Mouse (Mus musculus): Measurements from ENCODE around the gene Ifitm10. TPM values are rescaled to one million over a fixed set of nuclear protein-coding genes. Genes with fewer than 3 reads are reported as not detected.
"Not testable (repeated sequence)": the region's sequence is repeated elsewhere in the genome, so short reads cannot be mapped to it uniquely, and the experiment has no call there.

Gene Ifitm10
- total RNA-seq, 2 experiments from 2014 or later: 1.7 to 2.1 TPM

- intact Hi-C loops (cut with DNase I): loop anchor here (5.0 kb wide), 2 partner anchors 250 to 345 kb away; no protein-coding TSS in a partner anchor
- not testable (repeated sequence) for DNase-seq
Observed at GRCm38 (mm10) chr7:142332741-142333140, 40.8 kb downstream of the Ifitm10 start.

GRCm38 (mm10) chr7:142331281-142331680 is 42.3 kb downstream of the Ifitm10 start:
- DNase-seq: no peak
- intact Hi-C loops (cut with DNase I): loop anchor here (5.0 kb wide), 2 partner anchors 251 to 346 kb away; no protein-coding TSS in a partner anchor

GRCm38 (mm10) chr7:142330271-142330724 is 43.3 kb downstream of the Ifitm10 start:
- intact Hi-C loops (cut with DNase I): loop anchor here (5.0 kb wide), 2 partner anchors 252 to 347 kb away; no protein-coding TSS in a partner anchor
- DNase-seq: peak; percentile 78 to 80

GRCm38 (mm10) chr7:142328507-142328906 is 45.0 kb downstream of the Ifitm10 start:
- intact Hi-C loops (cut with DNase I): no loop called here
- DNase-seq: no peak

- no peak for DNase-seq
- intact Hi-C loops (cut with DNase I): no loop called here
Observed at GRCm38 (mm10) chr7:142326714-142327445, 46.7 kb downstream of the Ifitm10 start.

GRCm38 (mm10) chr7:142323396-142324117 is 50.0 kb downstream of the Ifitm10 start:
- intact Hi-C loops (cut with DNase I): no loop called here
- no peak for DNase-seq

GRCm38 (mm10) chr7:142322641-142323040 is 50.9 kb downstream of the Ifitm10 start:
- intact Hi-C loops (cut with DNase I): no loop called here
- DNase-seq: no peak

- intact Hi-C loops (cut with DNase I); DNase-seq: not testable (repeated sequence)
Observed at GRCm38 (mm10) chr7:142321637-142322306, 51.8 kb downstream of the Ifitm10 start.

- DNase-seq: no peak
- intact Hi-C loops (cut with DNase I): no loop called here
Observed at GRCm38 (mm10) chr7:142320906-142321305, 52.6 kb downstream of the Ifitm10 start.

GRCm38 (mm10) chr7:142319124-142319523 is 54.4 kb downstream of the Ifitm10 start:
- intact Hi-C loops (cut with DNase I): loop anchor here (5.0 kb wide), 2 partner anchors 118 to 183 kb away; no protein-coding TSS in a partner anchor
- DNase-seq: no peak

GRCm38 (mm10) chr7:142317216-142317615 is 56.3 kb downstream of the Ifitm10 start:
- no peak for DNase-seq
- intact Hi-C loops (cut with DNase I): loop anchor here (2.0 to 5.0 kb wide), 5 partner anchors 18 to 358 kb away; no protein-coding TSS in a partner anchor

GRCm38 (mm10) chr7:142316558-142316957 is 57.0 kb downstream of the Ifitm10 start:
- intact Hi-C loops (cut with DNase I): loop anchor here (2.0 to 5.0 kb wide), 5 partner anchors 18 to 358 kb away; no protein-coding TSS in a partner anchor
- peak; percentile 22 to 52 for DNase-seq

GRCm38 (mm10) chr7:142314600-142315285 is 58.8 kb downstream of the Ifitm10 start:
- no peak for DNase-seq
- intact Hi-C loops (cut with DNase I): loop anchor here (5.0 kb wide), 2 partner anchors 123 to 188 kb away; no protein-coding TSS in a partner anchor

GRCm38 (mm10) chr7:142303929-142304328 is 69.6 kb downstream of the Ifitm10 start:
- DNase-seq; intact Hi-C loops (cut with DNase I): not testable (repeated sequence)

GRCm38 (mm10) chr7:142303249-142303648 is 70.3 kb downstream of the Ifitm10 start, which contains the start of gene Krtap5-4:
Gene Krtap5-4, plus strand, starts transcription at chr7:142303549.
- intact Hi-C loops (cut with DNase I): no loop called here
- DNase-seq: no peak

GRCm38 (mm10) chr7:142297018-142297417 is 76.5 kb downstream of the Ifitm10 start, which contains the start of gene Krtap5-1:
Gene Krtap5-1, minus strand, starts transcription at chr7:142297118.
- DNase-seq; intact Hi-C loops (cut with DNase I): not testable (repeated sequence)

GRCm38 (mm10) chr7:142296108-142296507 is 77.4 kb downstream of the Ifitm10 start:
- intact Hi-C loops (cut with DNase I); DNase-seq: not testable (repeated sequence)

GRCm38 (mm10) chr7:142295418-142295817 is 78.1 kb downstream of the Ifitm10 start:
- intact Hi-C loops (cut with DNase I): no loop called here
- no peak for DNase-seq

GRCm38 (mm10) chr7:142293851-142294250 is 79.7 kb downstream of the Ifitm10 start:
- intact Hi-C loops (cut with DNase I): loop anchor here (1.0 kb wide), 1 partner anchor 17 kb away; no protein-coding TSS in a partner anchor
- DNase-seq: peak; percentile 10 to 28

Measured in heart, postnatal 14 days (tissue).